Mouse (Mus musculus) CH12.LX (cell line): ENCODE results near the gene Slc5a10. TPM values are rescaled to one million over a fixed set of nuclear protein-coding genes. Genes with fewer than 3 reads are reported as not detected.

Experiments
- DNase-seq: peaks from one replicate; pipeline ENCODE4 v3.0.0-alpha.2; 2013; ENCODE audit errors: extremely low read depth
- H3K27ac ChIP-seq: 2 replicates; pipeline ENCODE4 v1.5.1; 2012; ENCODE audit warnings: low read depth, mild to moderate bottlenecking, control low read depth, moderate library complexity; ENCODE audit not compliant: insufficient read depth
- H3K27me3 ChIP-seq: replicated peaks from 2 replicates; pipeline ENCODE3; 2012; ENCODE audit warnings: inconsistent platforms
- H3K36me3 ChIP-seq, 2 experiments: replicated peaks in 1 of 2; 2 replicates each; pipeline versions ENCODE3 to v1.6.1; 2012; ENCODE audit warnings: inconsistent platforms in 1 of 2, low read length in 1 of 2, mild to moderate bottlenecking in 1 of 2, mixed read lengths in 1 of 2, moderate library complexity in 1 of 2; ENCODE audit not compliant: control insufficient read depth in 1 of 2, insufficient read depth in 1 of 2
- H3K4me1 ChIP-seq, 2 experiments: 2 replicates each; pipeline ENCODE4 v1.6.1; 2012; ENCODE audit warnings: inconsistent platforms in 1 of 2, moderate library complexity in 1 of 2; ENCODE audit not compliant: insufficient read depth in 2 of 2, control insufficient read depth in 1 of 2
- H3K4me2 ChIP-seq: 2 replicates; pipeline ENCODE4 v1.6.1; 2012; ENCODE audit warnings: low read depth, mild to moderate bottlenecking, control low read depth; ENCODE audit not compliant: poor library complexity, insufficient read depth, severe bottlenecking
- H3K4me3 ChIP-seq, 3 experiments: fragments of 150-350 bp in 1 of 3; sonication (generic) in 1 of 3; replicated peaks in 1 of 3; 2 replicates each; pipeline versions ENCODE3 to v1.5.1; 2011 to 2012; ENCODE audit warnings: low read depth in 2 of 3, low read length in 2 of 3, mild to moderate bottlenecking in 2 of 3, moderate library complexity in 2 of 3, control low read depth in 1 of 3, improper control_type of control experiment in 1 of 3, inconsistent platforms in 1 of 3, mixed read lengths in 1 of 3; ENCODE audit not compliant: poor library complexity in 1 of 3
- H3K79me2 ChIP-seq: replicated peaks from 2 replicates; pipeline ENCODE4 v1.6.1; 2012; ENCODE audit warnings: mild to moderate bottlenecking, moderate library complexity; ENCODE audit not compliant: control insufficient read depth, poor library complexity, insufficient read depth, severe bottlenecking; ENCODE audit errors: extremely low read depth
- H3K9ac ChIP-seq: 2 replicates; pipeline ENCODE4 v1.6.1; 2012; ENCODE audit warnings: low read depth, mild to moderate bottlenecking, control low read depth, moderate library complexity; ENCODE audit not compliant: insufficient read depth
- H3K9me3 ChIP-seq: replicated peaks from 2 replicates; pipeline ENCODE3; 2012; ENCODE audit warnings: low read length, inconsistent platforms, mixed read lengths
- BHLHE40 ChIP-seq: IDR thresholded peaks from 2 replicates; pipeline ENCODE4 v1.6.1; 2011; ENCODE audit warnings: mild to moderate bottlenecking, low read depth, low read length, improper control_type of control experiment
- E2F4 ChIP-seq: IDR thresholded peaks from 2 replicates; pipeline ENCODE4 v1.6.1; 2011; ENCODE audit warnings: low read depth, low read length, improper control_type of control experiment; ENCODE audit not compliant: insufficient replicate concordance
- ELF1 ChIP-seq: IDR thresholded peaks from 2 replicates; pipeline ENCODE4 v1.6.1; 2014; ENCODE audit warnings: low read depth, mild to moderate bottlenecking, inconsistent platforms, low read length, improper control_type of control experiment
- EP300 ChIP-seq: IDR thresholded peaks from 2 replicates; pipeline ENCODE4 v1.6.1; 2011; ENCODE audit warnings: low read length, improper control_type of control experiment
- ETS1 ChIP-seq: conservative IDR thresholded peaks from 2 replicates; pipeline ENCODE4 v1.6.1; 2012; ENCODE audit warnings: low read depth, mild to moderate bottlenecking, inconsistent platforms, low read length, improper control_type of control experiment, moderate library complexity
- HCFC1 ChIP-seq: IDR thresholded peaks from 2 replicates; pipeline ENCODE4 v1.6.1; 2012; ENCODE audit warnings: low read depth, mild to moderate bottlenecking, inconsistent platforms, low read length, improper control_type of control experiment
- IRF4 ChIP-seq: IDR thresholded peaks from 2 replicates; pipeline ENCODE4 v1.6.1; 2014; ENCODE audit warnings: low read depth, mild to moderate bottlenecking, inconsistent platforms, low read length, improper control_type of control experiment
- JUND ChIP-seq: conservative IDR thresholded peaks from 2 replicates; pipeline ENCODE4 v1.6.1; 2011; ENCODE audit warnings: low read depth, low read length, improper control_type of control experiment
- KAT2A ChIP-seq: IDR thresholded peaks from 2 replicates; pipeline ENCODE4 v1.6.1; 2012; ENCODE audit warnings: low read length, improper control_type of control experiment, inconsistent platforms; ENCODE audit not compliant: insufficient replicate concordance
- MAFK ChIP-seq: IDR thresholded peaks from 2 replicates; pipeline ENCODE4 v1.6.1; 2011; ENCODE audit warnings: low read length, improper control_type of control experiment; ENCODE audit not compliant: insufficient replicate concordance
- MAX ChIP-seq: IDR thresholded peaks from 2 replicates; pipeline ENCODE4 v1.6.1; 2011; ENCODE audit warnings: low read length, improper control_type of control experiment
- MAZ ChIP-seq: IDR thresholded peaks from 2 replicates; pipeline ENCODE4 v1.6.1; 2012; ENCODE audit warnings: low read depth, mild to moderate bottlenecking, inconsistent platforms, low read length, improper control_type of control experiment, moderate library complexity
- MEF2A ChIP-seq: IDR thresholded peaks from 2 replicates; pipeline ENCODE4 v1.6.1; 2014; ENCODE audit warnings: low read depth, mild to moderate bottlenecking, inconsistent platforms, low read length, improper control_type of control experiment, borderline replicate concordance
- MYC ChIP-seq: IDR thresholded peaks from 2 replicates; pipeline ENCODE4 v1.6.1; 2011; ENCODE audit warnings: low read depth, mild to moderate bottlenecking, improper control_type of control experiment, low read length
- POLR2AphosphoS2 ChIP-seq: IDR thresholded peaks from 2 replicates; pipeline ENCODE4 v1.6.1; 2011; ENCODE audit warnings: low read depth, low read length, improper control_type of control experiment
- RAD21 ChIP-seq: IDR thresholded peaks from 2 replicates; pipeline ENCODE4 v1.6.1; 2011; ENCODE audit warnings: low read depth, mild to moderate bottlenecking, low read length, improper control_type of control experiment, moderate library complexity
- RCOR1 ChIP-seq: conservative IDR thresholded peaks from 2 replicates; pipeline ENCODE4 v1.6.1; 2012; ENCODE audit warnings: low read depth, mild to moderate bottlenecking, inconsistent platforms, low read length, improper control_type of control experiment
- TBP ChIP-seq: conservative IDR thresholded peaks from 2 replicates; pipeline ENCODE4 v1.6.1; 2011; ENCODE audit warnings: low read depth, low read length, improper control_type of control experiment
- TCF12 ChIP-seq: IDR thresholded peaks from 2 replicates; pipeline ENCODE4 v1.6.1; 2014; ENCODE audit warnings: low read depth, mild to moderate bottlenecking, inconsistent platforms, low read length, improper control_type of control experiment
- UBTF ChIP-seq: IDR thresholded peaks from 2 replicates; pipeline ENCODE4 v1.6.1; 2012; ENCODE audit warnings: low read depth, mild to moderate bottlenecking, inconsistent platforms, low read length, improper control_type of control experiment, moderate library complexity
- USF1 ChIP-seq: IDR thresholded peaks from 2 replicates; pipeline ENCODE4 v1.6.1; 2014; ENCODE audit warnings: low read depth, mild to moderate bottlenecking, inconsistent platforms, low read length, improper control_type of control experiment
- ZC3H11A ChIP-seq: IDR thresholded peaks from 2 replicates; pipeline ENCODE4 v1.6.1; 2012; ENCODE audit warnings: low read depth, mild to moderate bottlenecking, inconsistent platforms, low read length, improper control_type of control experiment
- ZMIZ1 ChIP-seq: IDR thresholded peaks from 2 replicates; pipeline ENCODE4 v1.6.1; 2012; ENCODE audit warnings: low read depth, mild to moderate bottlenecking, inconsistent platforms, low read length, improper control_type of control experiment
- ZNF384 ChIP-seq: IDR thresholded peaks from 2 replicates; pipeline ENCODE4 v1.6.1; 2012; ENCODE audit warnings: low read depth, low read length, improper control_type of control experiment, inconsistent platforms
- dilution Hi-C: fragments of 300-500 bp; cut with MboI; formaldehyde crosslinking; loops from 2 replicates; pipeline ENCODE4 v1.14.3; 2020; ENCODE audit warnings: low sequenced_read_pairs; ENCODE audit not compliant: extremely low pct_unique_long_range_greater_than_20kb, extremely low pct_ligation_motif_present
- in situ Hi-C: fragments of 300-500 bp; cut with MboI; formaldehyde crosslinking; loops from 3 replicates; pipeline ENCODE4 v1.14.3; 2019; ENCODE audit warnings: low sequenced_read_pairs, low pct_ligation_motif_present, low pct_unique_long_range_greater_than_20kb, mixed read lengths
- polyA plus RNA-seq: library from polyadenylated mRNA; unstranded; fragments of >175 nt; gene quantifications from 2 replicates; pipeline ENCODE4 v1.2.1, GENCODE M21; 2012; ENCODE audit warnings: low read depth; ENCODE audit not compliant: insufficient read length
- total RNA-seq, 2 experiments: library from RNA; depleted of rRNA; stranded (reverse); fragments of 300-350 nt in 1 of 2; fragments of >200 nt in 1 of 2; gene quantifications; 2 replicates each; pipeline ENCODE4 v1.2.3; 2012 to 2014

The Slc5a10 gene
- total and polyA plus RNA-seq, 3 experiments, result 0.70 to 1.6 (median 1.4) TPM

DNA sequence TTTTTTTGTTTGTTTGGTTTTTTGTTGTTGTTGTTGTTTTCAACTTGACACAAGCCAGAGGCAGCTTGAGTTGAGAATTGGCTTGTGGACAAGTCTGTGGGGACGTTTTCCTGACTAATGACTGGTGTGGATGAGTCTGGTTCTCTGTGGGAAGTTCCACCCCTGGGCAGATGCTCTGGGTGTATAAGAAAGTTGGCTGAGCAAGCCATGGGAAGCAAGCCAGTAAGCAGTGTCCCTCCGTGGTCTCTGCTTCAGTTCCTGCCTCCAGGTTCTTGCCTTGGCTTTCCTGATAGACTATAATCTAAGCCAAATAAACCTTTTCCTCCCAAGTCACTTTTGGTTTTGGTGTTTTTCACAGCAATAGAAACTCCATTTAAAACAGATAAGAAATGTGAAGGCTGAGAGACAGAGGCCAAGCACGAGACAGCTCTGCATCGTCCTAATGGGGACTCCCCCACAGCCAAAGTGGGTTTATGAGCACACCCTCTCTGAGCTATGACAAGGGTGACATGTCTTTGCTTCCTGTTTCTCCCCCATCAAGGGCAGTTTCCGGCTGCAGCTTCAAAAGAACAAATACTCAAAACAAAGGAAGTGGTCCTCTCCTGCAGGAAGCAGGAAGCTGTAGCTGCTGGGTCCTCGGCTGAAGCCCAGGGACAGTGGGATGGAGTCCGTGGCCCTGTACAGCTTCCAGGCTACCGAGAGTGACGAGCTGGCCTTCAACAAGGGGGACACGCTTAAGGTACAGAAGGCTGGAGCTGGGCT is 67.8 kb downstream of the Slc5a10 start, which contains the start of gene Grap (continued):
- TF ChIP-seq POLR2AphosphoS2, result peak; percentile 85
- TF ChIP-seq ZMIZ1, result peak; percentile 64; the same call in 1 of the 2 replicates

DNA sequence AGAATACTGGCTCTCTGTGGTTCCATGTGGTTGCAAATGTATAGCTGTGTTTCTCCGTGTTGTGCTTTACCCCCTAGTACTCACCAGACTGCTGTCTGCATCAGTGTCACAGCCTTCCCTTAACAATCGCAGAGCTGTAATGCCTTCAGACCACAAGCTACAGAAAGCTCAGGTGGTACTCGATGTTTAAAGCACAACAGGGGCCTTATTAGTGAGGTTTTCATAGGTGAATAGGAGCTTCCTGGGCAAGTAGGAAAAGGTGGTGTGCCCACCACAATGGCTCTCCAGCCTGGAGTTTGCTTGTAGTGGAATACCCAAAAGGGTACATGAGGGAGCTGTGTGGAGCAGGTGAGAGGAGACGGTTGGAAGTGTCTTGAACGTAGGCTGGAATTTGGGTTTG is 68.4 kb downstream of the Slc5a10 start:
- dilution Hi-C loops (no loop called here), in situ Hi-C loops (no loop called here)
- 0 out of 2 replicates have a peak, but pooled peaks have one; percentile 2 for TF ChIP-seq TCF12
- peak; percentile 5; the same call in 1 of the 2 replicates for TF ChIP-seq BHLHE40
- no peak for TF ChIP-seq MAFK
- DNase-seq, result no peak
- Histone ChIP-seq H3K79me2 (peaks cover 51% of the 10 kb centered on the region), H3K9me3 (no peaks in the 10 kb centered on the region), H3K27me3 (no peaks in the 10 kb centered on the region), H3K9ac (peak overlapping the region; percentile 34; the same call in 1 of the 2 replicates), H3K4me3 (peak overlapping the region in 2 of 3 experiments; percentile 1 to 81), H3K4me1 (peaks cover 32 to 54% of the 10 kb centered on the region in 2 experiments), H3K36me3 (peaks cover 22 to 33% of the 10 kb centered on the region in 2 experiments), H3K27ac (peak overlapping the region; percentile 93), H3K4me2 (peak overlapping the region; percentile 46)

DNA sequence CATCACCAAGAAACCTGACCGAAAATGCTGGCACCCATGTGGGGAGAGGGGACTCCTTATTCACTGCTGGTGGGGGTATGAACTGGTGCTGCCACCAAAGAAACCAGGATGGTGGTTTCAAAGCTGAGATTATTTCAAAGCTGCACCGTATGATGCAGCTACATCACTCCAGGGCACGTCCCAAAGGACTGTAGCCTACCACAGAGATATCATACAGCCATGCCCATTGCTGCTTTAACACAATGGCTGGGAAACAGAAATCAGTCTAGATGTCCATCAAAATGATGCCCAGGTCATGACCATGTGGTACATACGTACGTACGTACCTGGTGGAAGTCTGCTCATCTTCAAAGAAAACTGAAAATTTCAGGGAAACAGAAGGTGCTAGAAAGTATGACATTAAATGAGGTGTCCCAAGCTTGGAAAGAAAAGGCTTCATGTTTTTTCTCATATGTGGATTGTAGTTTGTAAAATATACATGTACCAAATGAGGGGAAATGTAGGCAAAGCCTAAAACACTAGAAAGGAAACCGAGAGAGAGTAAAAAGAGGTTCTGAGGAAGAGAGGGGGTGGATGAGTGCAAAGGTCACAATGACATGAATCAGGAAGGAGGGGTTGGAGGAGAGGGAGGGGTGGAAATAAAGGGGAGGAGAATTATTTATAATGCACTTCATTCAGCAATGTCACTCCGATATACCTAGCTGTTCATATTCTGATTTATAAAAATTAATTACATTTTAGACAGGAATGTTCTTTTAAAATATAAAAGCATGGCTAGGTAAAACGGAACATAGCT is 70.0 kb downstream of the Slc5a10 start:
- dilution Hi-C loops, result no loop called here
- TF ChIP-seq MAZ (peak; percentile 98), JUND (peak; percentile 38; the same call in 1 of the 2 replicates), TCF12 (peak; percentile 67), EP300 (peak; percentile 82), MAX (0 out of 2 replicates have a peak, but pooled peaks have one; percentile 10), ELF1 (peak; percentile 80), ZC3H11A (no peak), MAFK (no peak), UBTF (no peak), HCFC1 (peak; percentile 38; the same call in 1 of the 2 replicates), IRF4 (peak; percentile 89), USF1 (no peak), RCOR1 (0 out of 2 replicates have a peak, but pooled peaks have one; percentile 22), ZNF384 (0 out of 2 replicates have a peak, but pooled peaks have one; percentile 12), BHLHE40 (peak; percentile 64), RAD21 (no peak), E2F4 (no peak), TBP (0 out of 2 replicates have a peak, but pooled peaks have one; percentile 58), MEF2A (peak; percentile 76; the same call in 1 of the 2 replicates), POLR2AphosphoS2 (no peak), ZMIZ1 (0 out of 2 replicates have a peak, but pooled peaks have one; percentile 6), KAT2A (no peak), ETS1 (peak; percentile 59), MYC (no peak)

More for the DNA sequence above, 70.0 kb downstream of the Slc5a10 start:
- Histone ChIP-seq H3K4me3 (peak overlapping the region in 2 of 3 experiments; percentile 0 to 39), H3K79me2 (peaks cover 36% of the 10 kb centered on the region), H3K9me3 (no peaks in the 10 kb centered on the region), H3K36me3 (peaks cover 16 to 19% of the 10 kb centered on the region in 2 experiments), H3K27me3 (no peaks in the 10 kb centered on the region), H3K27ac (peak overlapping the region; percentile 84), H3K4me2 (peak overlapping the region; percentile 53), H3K9ac (peak overlapping the region; percentile 15), H3K4me1 (peaks cover 41 to 67% of the 10 kb centered on the region in 2 experiments)
- peak; percentile 57 for DNase-seq
- in situ Hi-C loops, result no loop called here
